ENCODE assay signal across 11 mouse cellular contexts in the genomic region with DNA sequence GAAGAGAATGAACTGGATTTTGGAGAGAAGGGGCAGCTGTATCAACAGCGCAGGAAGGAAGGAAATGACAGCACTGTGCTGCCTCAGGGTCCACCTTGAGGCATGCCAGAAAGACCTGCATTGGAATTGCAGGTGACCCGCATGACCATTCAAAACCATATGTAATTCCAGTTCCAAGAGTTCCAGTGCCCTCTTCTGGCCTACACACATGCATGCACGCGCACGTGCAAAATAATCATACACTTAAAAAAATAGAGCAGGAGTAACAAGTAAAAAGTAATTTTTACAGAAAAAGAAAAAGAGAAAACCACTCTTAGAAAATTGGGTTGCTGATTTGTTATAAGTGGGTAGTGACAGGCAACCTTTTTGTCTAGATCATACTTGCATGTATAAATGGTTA. TPM values are rescaled to one million over a fixed set of nuclear protein-coding genes. Genes with fewer than 3 reads are reported as not detected.
DNase-seq lines count a peak whose midpoint lies in the region; ATAC-seq and TF ChIP-seq lines count a peak whose summit lies in the region.
"Had no signal": no experiment of that assay in that cellular context is flagged by ENCODE, and none has a peak within 500 bp of the region (broad histone marks: within the 10 kb centered on the region; RNA-seq: fewer than 3 reads in every experiment).

No protein-coding gene starts in this region.

- H3K79me2 ChIP-seq in liver, adult 2 months (ENCODE audit: control insufficient read depth, insufficient read depth, low read length) = no peaks in the 10 kb centered on the region; the same call in 1 of the 2 replicates

- H3K36me3 ChIP-seq in liver, adult 2 months (ENCODE audit: control insufficient read depth, insufficient read depth, low read length) = peaks cover 46% of the 10 kb centered on the region
- H3K36me3 ChIP-seq in liver, embryonic 12.5 days = peaks cover 91% of the 10 kb centered on the region
- H3K36me3 ChIP-seq in stomach, postnatal 0 days (ENCODE audit: control insufficient read depth, insufficient read depth, low read length) = peaks cover 7% of the 10 kb centered on the region

- no peak for ATAC-seq in liver, embryonic 12.5 days
- no peak for ATAC-seq in stomach, postnatal 0 days (ENCODE audit: low FRiP score, low TSS enrichment)

- H3K27me3 ChIP-seq in liver, adult 2 months (ENCODE audit: control insufficient read depth, insufficient read depth, low read length) = no peaks in the 10 kb centered on the region
- H3K27me3 ChIP-seq in liver, embryonic 12.5 days (replicated peaks) = no peaks in the 10 kb centered on the region
- no peaks in the 10 kb centered on the region for H3K27me3 ChIP-seq in stomach, postnatal 0 days (ENCODE audit: control insufficient read depth, insufficient read depth, low read length)
- H3K27me3 ChIP-seq: midbrain, embryonic 12.5 days had no signal

- H3K4me3 ChIP-seq in liver, adult 2 months (ENCODE audit: insufficient read depth, low read depth, low read length) = no peak overlapping the region
- no peak overlapping the region for H3K4me3 ChIP-seq in liver, embryonic 12.5 days
- H3K4me3 ChIP-seq in embryonic fibroblast, embryonic 13.5 days (ENCODE audit: insufficient read depth, low read length) = no peak overlapping the region
- H3K4me3 ChIP-seq in stomach, postnatal 0 days (ENCODE audit: low read depth, low read length) = no peak overlapping the region
- H3K4me3 ChIP-seq: heart, embryonic 10.5 days; midbrain, embryonic 12.5 days had no signal

- no peak overlapping the region for H3K9ac ChIP-seq in liver, adult 2 months (ENCODE audit: low read depth, low read length)
- H3K9ac ChIP-seq in liver, embryonic 12.5 days = no peak overlapping the region
- H3K9ac ChIP-seq in stomach, postnatal 0 days (ENCODE audit: low read length) = no peak overlapping the region
- H3K9ac ChIP-seq: midbrain, embryonic 12.5 days had no signal

- no peak for TF ChIP-seq EP300 in stomach, postnatal 0 days (optimal IDR thresholded peaks at IDR 0.05)

- no peaks in the 10 kb centered on the region for H3K9me3 ChIP-seq in liver, embryonic 12.5 days (replicated peaks)
- no peaks in the 10 kb centered on the region for H3K9me3 ChIP-seq in stomach, postnatal 0 days (ENCODE audit: control insufficient read depth, low read length)
- H3K9me3 ChIP-seq: heart, embryonic 10.5 days; midbrain, embryonic 12.5 days had no signal

- WGBS in liver, adult 2 months = 90% methylated on average over 5 of the region's 5 CpGs
- WGBS in liver, embryonic 12.5 days (ENCODE audit: insufficient replicate concordance) = 87% methylated on average over 5 of the region's 5 CpGs
- 84% methylated on average over 5 of the region's 5 CpGs for WGBS in stomach, postnatal 0 days

- no peaks in the 10 kb centered on the region for H3K4me1 ChIP-seq in liver, adult 2 months (ENCODE audit: control insufficient read depth, insufficient read depth, low read length)
- H3K4me1 ChIP-seq in liver, embryonic 12.5 days = peaks cover 7% of the 10 kb centered on the region
- no peaks in the 10 kb centered on the region for H3K4me1 ChIP-seq in embryonic fibroblast, embryonic 13.5 days (ENCODE audit: control insufficient read depth, insufficient read depth, low read length)
- H3K4me1 ChIP-seq in stomach, postnatal 0 days (replicated peaks; ENCODE audit: control insufficient read depth, insufficient read depth) = no peaks in the 10 kb centered on the region
- H3K4me1 ChIP-seq: heart, embryonic 10.5 days; midbrain, embryonic 12.5 days had no signal

- TF ChIP-seq POLR2A in liver, adult 2 months (IDR thresholded peaks at IDR 0.05; ENCODE audit: extremely low read depth, insufficient read depth, low read length) = no peak
- no peak for TF ChIP-seq POLR2A in embryonic fibroblast, embryonic 13.5 days (IDR thresholded peaks at IDR 0.05; ENCODE audit: low read depth, low read length)

- H3K4me2 ChIP-seq in liver, embryonic 12.5 days = no peak overlapping the region
- no peak overlapping the region for H3K4me2 ChIP-seq in stomach, postnatal 0 days (replicated peaks; ENCODE audit: low read depth)
- H3K4me2 ChIP-seq: midbrain, embryonic 12.5 days had no signal

- peak; percentile 49 for TF ChIP-seq CTCF in liver, adult 2 months (IDR thresholded peaks at IDR 0.05; ENCODE audit: low read depth, low read length)
- peak; percentile 29; the same call in 1 of the 2 replicates for TF ChIP-seq CTCF in embryonic fibroblast, embryonic 13.5 days (IDR thresholded peaks at IDR 0.05; ENCODE audit: borderline replicate concordance, insufficient read depth, low read length)
- peak; percentile 68 for TF ChIP-seq CTCF in stomach, postnatal 0 days (IDR thresholded peaks at IDR 0.05; ENCODE audit: low read depth)

- H3K27ac ChIP-seq in liver, adult 2 months (replicated peaks; ENCODE audit: insufficient read depth, low read depth, low read length) = no peak overlapping the region
- H3K27ac ChIP-seq in liver, embryonic 12.5 days = no peak overlapping the region
- H3K27ac ChIP-seq in embryonic fibroblast, embryonic 13.5 days (ENCODE audit: insufficient read depth, low read length) = peak overlapping the region; percentile 69
- H3K27ac ChIP-seq in stomach, postnatal 0 days (replicated peaks) = no peak overlapping the region
- H3K27ac ChIP-seq: heart, embryonic 10.5 days; midbrain, embryonic 12.5 days had no signal

- peak; percentile 10 to 17 for DNase-seq in adrenal gland, postnatal 36 days
- DNase-seq in adrenal gland, postnatal 10 days = no peak
- DNase-seq in liver, adult 2 months (ENCODE audit: extremely low read depth, low read depth, low spot score) = peak; percentile 12
- no peak for DNase-seq in stomach, postnatal 0 days (ENCODE audit: low spot score)
- DNase-seq in urinary bladder, adult 2 months (ENCODE audit: low spot score) = no peak
- no peak for DNase-seq in right cerebral cortex, adult 18-20 months
- DNase-seq: cerebellum, adult 18-20 months had no signal

RNA-seq across cellular contexts. Expression of a gene that starts 7.4 kb away (rescaled TPM):
- total RNA-seq in adrenal gland, postnatal 36 days (2021) = 10 to 100 TPM; 29.7 to 31.9 TPM
- total RNA-seq in adrenal gland, postnatal 10 days (2021) = 10 to 100 TPM; 34.3 to 44.4 TPM
- total RNA-seq in liver, adult 2 months (2014; rRNA removed) = 17.3 and 18.4 TPM in 2 replicates
- 19.8 and 19.9 TPM in 2 replicates for polyA plus RNA-seq in liver, adult 2 months (2012; rRNA removed)
- polyA plus RNA-seq in liver, embryonic 12.5 days (2016; fragmentation: Nextera tagmentation; extraction: Ambion mirVana) = 29.1 and 30.5 TPM in 2 replicates
- 35.8 and 38.1 TPM in 2 replicates for polyA plus RNA-seq in embryonic fibroblast, embryonic 13.5 days (2011; ENCODE audit: insufficient read length, low read depth, missing spikeins)
- polyA plus RNA-seq in stomach, postnatal 0 days (2015; fragmentation: Nextera tagmentation; extraction: Ambion mirVana) = 24.2 and 25.2 TPM in 2 replicates
- 32.7 and 35.9 TPM in 2 replicates for polyA plus RNA-seq in urinary bladder, adult 2 months (2012; rRNA removed)

RNA-seq across cellular contexts. Expression of a gene that starts 33.1 kb away (rescaled TPM):
- total RNA-seq in adrenal gland, postnatal 36 days (2021) = 1 to 10 TPM; 6.5 to 6.9 TPM
- 1 to 10 TPM; 3.8 to 5.1 TPM for total RNA-seq in adrenal gland, postnatal 10 days (2021)
- total RNA-seq in liver, adult 2 months (2014; rRNA removed) = 2.5 and 2.6 TPM in 2 replicates
- 0.19 and 0.32 TPM in 2 replicates for polyA plus RNA-seq in liver, adult 2 months (2012; rRNA removed)
- polyA plus RNA-seq in liver, embryonic 12.5 days (2016; fragmentation: Nextera tagmentation; extraction: Ambion mirVana) = 1.9 and 2.0 TPM in 2 replicates
- polyA plus RNA-seq in embryonic fibroblast, embryonic 13.5 days (2011; ENCODE audit: insufficient read length, low read depth, missing spikeins) = 8.3 and 9.4 TPM in 2 replicates
- 1.6 and 2.0 TPM in 2 replicates for polyA plus RNA-seq in stomach, postnatal 0 days (2015; fragmentation: Nextera tagmentation; extraction: Ambion mirVana)
- 2.7 and 3.7 TPM in 2 replicates for polyA plus RNA-seq in urinary bladder, adult 2 months (2012; rRNA removed)

RNA-seq across cellular contexts. Expression of a gene that starts 33.5 kb away (rescaled TPM):
- 10 to 100 TPM; 42.5 to 43.2 TPM for total RNA-seq in adrenal gland, postnatal 36 days (2021)
- 10 to 100 TPM; 31.6 to 37.8 TPM for total RNA-seq in adrenal gland, postnatal 10 days (2021)
- total RNA-seq in liver, adult 2 months (2014; rRNA removed) = 11.6 TPM in 2 replicates
- 4.3 and 5.4 TPM in 2 replicates for polyA plus RNA-seq in liver, adult 2 months (2012; rRNA removed)
- polyA plus RNA-seq in liver, embryonic 12.5 days (2016; fragmentation: Nextera tagmentation; extraction: Ambion mirVana) = 13.5 and 14.0 TPM in 2 replicates
- 49.2 and 54.9 TPM in 2 replicates for polyA plus RNA-seq in embryonic fibroblast, embryonic 13.5 days (2011; ENCODE audit: insufficient read length, low read depth, missing spikeins)
- 6.4 and 8.3 TPM in 2 replicates for polyA plus RNA-seq in stomach, postnatal 0 days (2015; fragmentation: Nextera tagmentation; extraction: Ambion mirVana)
- 16.8 and 19.3 TPM in 2 replicates for polyA plus RNA-seq in urinary bladder, adult 2 months (2012; rRNA removed)

RNA-seq across cellular contexts. Expression of a gene that starts 35.0 kb away (rescaled TPM):
- total RNA-seq in adrenal gland, postnatal 36 days (2021) = 10 to 100 TPM; 50.6 to 71.9 TPM
- 10 to 100 TPM; 44.4 to 54.2 TPM for total RNA-seq in adrenal gland, postnatal 10 days (2021)
- 9.0 and 10.7 TPM in 2 replicates for total RNA-seq in liver, adult 2 months (2014; rRNA removed)
- polyA plus RNA-seq in liver, adult 2 months (2012; rRNA removed) = 32.9 and 45.2 TPM in 2 replicates
- polyA plus RNA-seq in liver, embryonic 12.5 days (2016; fragmentation: Nextera tagmentation; extraction: Ambion mirVana) = 13.7 and 17.5 TPM in 2 replicates
- 21.4 and 24.7 TPM in 2 replicates for polyA plus RNA-seq in embryonic fibroblast, embryonic 13.5 days (2011; ENCODE audit: insufficient read length, low read depth, missing spikeins)
- 17.0 and 20.2 TPM in 2 replicates for polyA plus RNA-seq in stomach, postnatal 0 days (2015; fragmentation: Nextera tagmentation; extraction: Ambion mirVana)
- polyA plus RNA-seq in urinary bladder, adult 2 months (2012; rRNA removed) = 56.4 and 77.5 TPM in 2 replicates

RNA-seq across cellular contexts. Expression of a gene that starts 43.2 kb away (rescaled TPM):
- under 1 TPM in 1 of 2 experiments, not detected in 1; 0.10 TPM for total RNA-seq in adrenal gland, postnatal 36 days (2021)
- under 1 TPM; 0.18 to 0.42 TPM for total RNA-seq in adrenal gland, postnatal 10 days (2021)
- 0.13 and 0.92 TPM in 2 replicates for total RNA-seq in liver, adult 2 months (2014; rRNA removed)
- 0.62 and 2.0 TPM in 2 replicates for polyA plus RNA-seq in liver, adult 2 months (2012; rRNA removed)
- 0.57 and 0.82 TPM in 2 replicates for polyA plus RNA-seq in liver, embryonic 12.5 days (2016; fragmentation: Nextera tagmentation; extraction: Ambion mirVana)
- 0.28 and 0.87 TPM in 2 replicates for polyA plus RNA-seq in embryonic fibroblast, embryonic 13.5 days (2011; ENCODE audit: insufficient read length, low read depth, missing spikeins)
- 12.5 and 12.8 TPM in 2 replicates for polyA plus RNA-seq in stomach, postnatal 0 days (2015; fragmentation: Nextera tagmentation; extraction: Ambion mirVana)
- 0.09 and 0.10 TPM in 2 replicates for polyA plus RNA-seq in urinary bladder, adult 2 months (2012; rRNA removed)

Comparison
In these comparisons a context has a peak if more than half of its experiments do, and no peak if none do; other contexts are left out.
1. DNase-seq: peak in adrenal gland, postnatal 36 days (2 of 2) and liver, adult 2 months (single experiment); none in adrenal gland, postnatal 10 days (single experiment), stomach, postnatal 0 days (single experiment), urinary bladder, adult 2 months (single experiment) and right cerebral cortex, adult 18-20 months (single experiment).
2. Peak in every context shown above with its lines, with median percentiles within 50 percentile points of each other: CTCF ChIP-seq.